ENCODE assay signal across 14 mouse cellular contexts in the genomic region with DNA sequence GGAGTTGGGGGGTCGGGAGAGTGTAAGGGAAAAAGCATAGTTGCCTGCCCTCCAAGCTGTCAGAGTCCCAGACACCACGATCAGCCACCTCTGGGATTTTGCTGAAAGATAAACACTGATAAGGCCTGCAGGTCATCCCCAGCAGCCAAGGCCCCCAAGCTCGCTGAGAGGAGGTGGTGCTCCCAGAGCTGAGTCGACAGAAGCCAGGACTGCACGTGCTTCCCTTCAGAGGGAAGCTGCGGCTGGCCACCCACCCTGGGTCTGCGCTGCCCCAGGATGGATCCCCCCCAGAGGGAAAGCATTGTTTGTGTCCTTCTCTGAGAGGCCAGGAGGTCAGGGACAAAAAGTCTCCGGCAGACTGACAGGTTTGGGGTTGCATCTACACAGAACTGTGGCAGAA. TPM values are rescaled to one million over a fixed set of nuclear protein-coding genes. Genes with fewer than 3 reads are reported as not detected.
A peak's percentile ranks its signal among the peaks of the same experiment; 100 is the strongest.
DNase-seq lines count a peak whose midpoint lies in the region; ATAC-seq and TF ChIP-seq lines count a peak whose summit lies in the region.
"Had no signal": no experiment of that assay in that cellular context is flagged by ENCODE, and none has a peak within 500 bp of the region (broad histone marks: within the 10 kb centered on the region; RNA-seq: fewer than 3 reads in every experiment).

No protein-coding gene starts in this region.

- H3K27ac ChIP-seq in lung, embryonic 14.5 days (ENCODE audit: low read depth) = peak overlapping the region; percentile 3; the same call in 1 of the 2 replicates
- no peak overlapping the region for H3K27ac ChIP-seq in liver, embryonic 13.5 days

- whole genome bisulfite sequencing in lung, embryonic 14.5 days = 10% methylated on average over 8 of the region's 8 CpGs
- WGBS in liver, embryonic 13.5 days (ENCODE audit: insufficient replicate concordance) = 23% methylated on average over 8 of the region's 8 CpGs

- H3K27me3 ChIP-seq in lung, embryonic 14.5 days (ENCODE audit: insufficient read depth, low read length) = no peaks in the 10 kb centered on the region
- H3K27me3 ChIP-seq in liver, embryonic 13.5 days = 0 out of 2 replicates have a peak, but pooled peaks cover 3% of the 10 kb centered on the region

- no peak for TF ChIP-seq CTCF in lung, embryonic 14.5 days (IDR thresholded peaks at IDR 0.05; ENCODE audit: low read depth)

- no peak overlapping the region for H3K4me2 ChIP-seq in lung, embryonic 14.5 days
- no peak overlapping the region for H3K4me2 ChIP-seq in liver, embryonic 13.5 days

- no peaks in the 10 kb centered on the region for H3K36me3 ChIP-seq in lung, embryonic 14.5 days (ENCODE audit: insufficient read depth)
- no peaks in the 10 kb centered on the region for H3K36me3 ChIP-seq in liver, embryonic 13.5 days

- peaks cover 35% of the 10 kb centered on the region for H3K4me1 ChIP-seq in lung, embryonic 14.5 days (ENCODE audit: insufficient read depth)
- peaks cover 7% of the 10 kb centered on the region; the same call in 1 of the 2 replicates for H3K4me1 ChIP-seq in liver, embryonic 13.5 days (replicated peaks)

- H3K4me3 ChIP-seq in lung, embryonic 14.5 days (ENCODE audit: low read depth, low read length) = no peak overlapping the region
- no peak overlapping the region for H3K4me3 ChIP-seq in liver, embryonic 13.5 days (replicated peaks)

- H3K9me3 ChIP-seq in lung, embryonic 14.5 days (ENCODE audit: low read depth, low read length) = no peaks in the 10 kb centered on the region
- no peaks in the 10 kb centered on the region for H3K9me3 ChIP-seq in liver, embryonic 13.5 days (replicated peaks)

- H3K9ac ChIP-seq in lung, embryonic 14.5 days = no peak overlapping the region
- no peak overlapping the region for H3K9ac ChIP-seq in liver, embryonic 13.5 days

- ATAC-seq in lung, embryonic 14.5 days (ENCODE audit: insufficient read depth) = peak; percentile 78
- peak; percentile 39; the same call in 1 of the 2 replicates for ATAC-seq in liver, embryonic 13.5 days (ENCODE audit: low read depth)

- DNase-seq in adrenal gland, postnatal 10 days = peak; percentile 10
- no peak for DNase-seq in adrenal gland, postnatal 4 days (ENCODE audit: low spot score in 2 of 2)
- DNase-seq in lung, embryonic 14.5 days = peak; percentile 70
- no peak for DNase-seq in lung, adult 18-20 months
- peak; percentile 49 for DNase-seq in embryo, embryonic 9.5 days (ENCODE audit: extremely low spot score)
- no peak for DNase-seq in liver, embryonic 13.5 days
- no peak for DNase-seq in left cerebral cortex, adult 18-20 months (ENCODE audit: low spot score in 2 of 2)
- DNase-seq in gastrocnemius, postnatal 10 days = no peak
- DNase-seq: cerebellum, adult 9-11 months; heart, adult 18-20 months; lung, postnatal 14 days; right cerebral cortex, postnatal 4 days; thymus, adult 18-20 months had no signal

RNA-seq across cellular contexts. Expression of gene Hsd17b3, which starts 54.0 kb away (rescaled TPM):
- total RNA-seq in adrenal gland, postnatal 10 days (2021) = not detected
- total RNA-seq in adrenal gland, postnatal 4 days (2021) = not detected
- not detected in 2 replicates for polyA plus RNA-seq in lung, embryonic 14.5 days (2014; fragmentation: Nextera tagmentation; extraction: Ambion mirVana)
- polyA plus RNA-seq in liver, embryonic 13.5 days (2015; fragmentation: Nextera tagmentation; extraction: Ambion mirVana) = not detected in 2 replicates
- not detected for total RNA-seq in left cerebral cortex, adult 18-20 months (2021)
- total RNA-seq in gastrocnemius, postnatal 10 days (2021) = not detected
- total RNA-seq: heart, adult 18-20 months; left cerebral cortex, postnatal 10 days had no signal

Comparison
In these comparisons a context has a peak if more than half of its experiments do, and no peak if none do; other contexts are left out.
1. DNase-seq: peak in adrenal gland, postnatal 10 days (single experiment), lung, embryonic 14.5 days (single experiment) and embryo, embryonic 9.5 days (single experiment); none in adrenal gland, postnatal 4 days (0 of 2), lung, adult 18-20 months (0 of 2), liver, embryonic 13.5 days (single experiment), left cerebral cortex, adult 18-20 months (0 of 2) and gastrocnemius, postnatal 10 days (single experiment).